Mouse (Mus musculus): ENCODE results near the gene Hp1bp3.

DNA sequence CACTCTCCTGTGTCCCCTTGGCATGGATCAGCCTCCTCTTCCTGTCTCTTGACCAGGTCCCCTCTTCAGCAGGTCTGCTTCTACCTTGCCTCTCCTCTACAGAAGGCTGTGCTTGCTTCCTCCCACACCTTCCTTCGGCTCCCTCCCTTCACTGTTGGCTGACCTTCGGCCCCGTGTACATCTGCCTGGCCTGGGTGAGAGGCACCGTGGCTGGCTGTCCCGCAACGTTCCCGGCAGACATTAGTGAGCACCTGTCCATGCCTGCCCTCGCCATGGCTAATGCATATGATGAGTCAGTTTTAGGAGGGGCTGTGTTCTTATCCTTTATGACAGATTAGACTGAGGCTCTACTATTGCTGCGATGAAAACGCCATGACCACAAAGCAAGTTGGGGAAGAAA is 51.8 kb downstream of the Hp1bp3 start:
- TF ChIP-seq POLR2A (IDR thresholded peaks at IDR 0.05; ENCODE audit: insufficient read length, low read depth) (no peak), CEBPB (IDR thresholded peaks at IDR 0.05; ENCODE audit: insufficient read depth, poor library complexity, severe bottlenecking) (no peak), MYOD1 (IDR thresholded peaks at IDR 0.05; ENCODE audit: control insufficient read depth in 1 of 3, insufficient read length in 2 of 3, low read depth in 2 of 3) (no peak), USF1 (IDR thresholded peaks at IDR 0.05; ENCODE audit: low read depth) (no peak), TCF3 (IDR thresholded peaks at IDR 0.05; ENCODE audit: insufficient read length, low read depth) (no peak), POLR2AphosphoS2 (IDR thresholded peaks at IDR 0.05; ENCODE audit: insufficient read length, low read depth) (no peak)
